Mouse (Mus musculus): ENCODE data around the gene Usp40.

DNA sequence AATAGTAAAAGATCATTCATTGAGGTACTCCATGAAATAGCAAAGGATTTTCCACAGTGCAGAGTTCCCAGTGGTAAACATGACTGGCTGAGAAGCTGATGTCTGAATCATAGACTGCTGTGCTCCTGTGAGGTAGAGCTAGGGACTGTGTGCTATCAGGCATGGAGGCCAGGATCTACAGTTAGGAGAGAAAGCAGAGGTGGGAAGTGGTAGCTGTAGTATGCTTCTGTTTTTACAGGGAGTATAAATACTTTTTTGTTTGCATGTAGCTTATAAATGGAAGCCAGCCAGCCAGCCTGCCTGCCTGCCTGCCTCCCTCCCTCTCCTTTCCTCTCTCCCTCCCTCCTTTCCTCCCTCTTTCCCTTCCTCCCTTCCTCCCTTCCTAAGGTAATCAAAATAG is 95.0 kb downstream of the Usp40 start:
- no peak for TF ChIP-seq CTCF (IDR thresholded peaks at IDR 0.05; ENCODE audit: insufficient read depth, low read length)
- TF ChIP-seq POLR2A (IDR thresholded peaks at IDR 0.05; ENCODE audit: borderline replicate concordance, extremely low read depth, low read depth, low read length), result no peak
